Mouse (Mus musculus) olfactory bulb, adult 2 months (tissue): ENCODE results near the gene Tfr2. TPM values are rescaled to one million over a fixed set of nuclear protein-coding genes. Genes with fewer than 3 reads are reported as not detected.

Source experiments
- H3K27ac ChIP-seq: fragments of 200-500 bp; 2 replicates; pipeline ENCODE4 v1.5.1; 2012; ENCODE audit warnings: low read depth, low read length; ENCODE audit not compliant: insufficient read depth
- H3K4me1 ChIP-seq: fragments of 200-500 bp; 2 replicates; pipeline ENCODE4 v1.6.1; 2012; ENCODE audit warnings: low read length; ENCODE audit not compliant: control insufficient read depth, insufficient read depth
- H3K4me3 ChIP-seq: fragments of 200-500 bp; 2 replicates; pipeline ENCODE4 v1.5.1; 2012; ENCODE audit warnings: mild to moderate bottlenecking, low read depth, low read length, moderate library complexity; ENCODE audit not compliant: insufficient read depth
- CTCF ChIP-seq: fragments of 200-500 bp; IDR thresholded peaks from 2 replicates; pipeline ENCODE4 v1.5.1; 2012; ENCODE audit warnings: low read depth, mild to moderate bottlenecking, low read length, moderate library complexity; ENCODE audit not compliant: insufficient read depth
- POLR2A ChIP-seq: fragments of 200-500 bp; IDR thresholded peaks from 2 replicates; pipeline ENCODE4 v1.6.1; 2012; ENCODE audit warnings: mild to moderate bottlenecking, low read depth, low read length, moderate library complexity; ENCODE audit not compliant: insufficient read depth
- WGBS: fragments of 180-500 bp; shearing (Covaris S2); methylation state at CpG from one replicate; pipeline ENCODE4 v1.1.7; 2018; 5-methylcytosine and 5-hydroxymethylcytosine counted together
- polyA plus RNA-seq: library from polyadenylated mRNA; stranded (reverse); fragments of >200 nt; gene quantifications from 2 replicates; pipeline ENCODE4 v1.2.4, GENCODE M21; 2012; ENCODE audit warnings: low replicate concordance; ENCODE audit not compliant: missing spikeins, insufficient read depth, insufficient read length

Gene Tfr2
- polyA plus RNA-seq, 1 experiment, result not detected

GRCm38 (mm10) chr5:137570691-137571586 lies 1.3 kb downstream of the Tfr2 start:
- no peak for TF ChIP-seq CTCF
- no peak for TF ChIP-seq POLR2A
- no peak overlapping the region for H3K27ac ChIP-seq
- 82% methylated on average over 17 of the region's 17 CpGs for WGBS
- no peak overlapping the region for H3K4me3 ChIP-seq
- H3K4me1 ChIP-seq, result peaks cover 7% of the 10 kb centered on the region; the same call in 1 of the 2 replicates

DNA sequence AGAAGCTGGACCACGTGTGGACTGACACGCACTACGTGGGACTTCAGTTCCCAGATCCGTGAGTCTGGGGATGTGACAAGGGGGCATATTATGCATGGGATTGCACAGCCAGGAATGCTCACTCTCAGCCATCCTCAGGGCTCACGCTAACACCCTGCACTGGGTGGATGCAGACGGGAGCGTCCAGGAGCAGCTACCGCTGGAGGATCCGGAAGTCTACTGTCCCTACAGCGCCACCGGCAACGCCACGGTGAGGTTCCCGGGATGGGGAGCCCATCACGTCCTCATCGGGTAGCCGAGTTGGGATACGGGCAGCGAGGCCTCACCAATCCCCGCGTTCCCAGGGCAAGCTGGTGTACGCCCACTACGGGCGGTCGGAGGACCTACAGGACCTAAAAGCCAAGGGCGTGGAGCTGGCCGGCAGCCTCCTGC lies 4.8 kb downstream of the Tfr2 start:
- peak overlapping the region; percentile 30 for H3K4me3 ChIP-seq
- H3K27ac ChIP-seq, result no peak overlapping the region
- peaks cover 7% of the 10 kb centered on the region; the same call in 1 of the 2 replicates for H3K4me1 ChIP-seq
- WGBS, result 9% methylated on average over 27 of the region's 27 CpGs
- TF ChIP-seq POLR2A, result no peak
- TF ChIP-seq CTCF, result no peak

GRCm38 (mm10) chr5:137580246-137580645 lies 10.6 kb downstream of the Tfr2 start:
- 89% methylated on average over 6 of the region's 6 CpGs for WGBS
- Histone ChIP-seq H3K27ac (no peak overlapping the region), H3K4me3 (no peak overlapping the region), H3K4me1 (peaks cover 11% of the 10 kb centered on the region)
- TF ChIP-seq POLR2A (no peak), CTCF (no peak)

GRCm38 (mm10) chr5:137582702-137583101 lies 13.1 kb downstream of the Tfr2 start:
- H3K4me1 ChIP-seq, result peaks cover 11% of the 10 kb centered on the region
- peak overlapping the region; percentile 42; the same call in 1 of the 2 replicates for H3K4me3 ChIP-seq
- no peak for TF ChIP-seq CTCF
- TF ChIP-seq POLR2A, result no peak
- 59% methylated on average over 8 of the region's 8 CpGs for WGBS
- no peak overlapping the region for H3K27ac ChIP-seq

DNA sequence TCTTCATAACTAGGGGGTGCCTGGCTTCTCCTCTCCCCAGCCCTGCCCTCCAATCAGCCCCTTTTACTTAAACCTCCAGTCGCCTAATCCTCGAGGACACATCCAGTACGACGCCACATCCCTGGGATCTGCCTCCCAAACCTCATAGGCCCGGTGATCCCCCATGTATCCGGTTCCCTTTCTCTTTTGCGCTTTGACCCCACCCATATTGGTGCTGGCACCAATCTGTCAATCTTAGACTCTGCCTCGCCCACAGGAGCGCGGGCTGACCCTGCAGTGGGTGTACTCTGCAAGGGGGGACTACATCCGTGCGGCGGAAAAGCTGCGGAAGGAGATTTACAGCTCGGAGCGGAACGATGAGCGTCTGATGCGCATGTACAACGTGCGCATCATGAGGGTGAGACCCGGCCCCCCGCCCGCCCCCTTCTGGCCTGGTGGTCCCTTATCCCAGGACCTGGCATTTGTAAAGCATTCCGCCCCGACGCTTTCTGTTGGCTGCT lies 14.1 kb downstream of the Tfr2 start:
- WGBS, result 16% methylated on average over 27 of the region's 27 CpGs
- TF ChIP-seq POLR2A (peak; percentile 27; the same call in 1 of the 2 replicates), CTCF (no peak)
- Histone ChIP-seq H3K4me1 (peaks cover 11% of the 10 kb centered on the region), H3K27ac (peak overlapping the region; percentile 48), H3K4me3 (peak overlapping the region; percentile 42)

DNA sequence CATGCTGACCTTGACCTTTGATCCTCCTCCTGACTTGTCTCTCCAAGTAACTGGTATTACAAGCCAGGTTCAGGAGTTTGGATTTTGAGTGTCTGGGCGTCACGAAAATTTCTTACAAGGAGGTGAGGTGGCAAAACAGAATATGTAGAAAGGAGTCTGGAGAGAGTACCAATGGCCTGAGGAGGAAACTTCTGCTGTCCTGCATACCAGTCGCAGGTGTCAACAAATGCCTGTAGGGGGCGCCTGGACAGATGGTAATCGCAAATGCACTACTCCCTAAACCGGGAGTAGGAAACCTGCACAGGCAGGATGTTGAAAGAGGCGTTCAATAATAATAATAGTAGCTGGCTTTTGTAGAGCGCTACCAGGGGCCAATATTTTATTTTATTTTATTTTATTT lies 15.3 kb downstream of the Tfr2 start:
- Histone ChIP-seq H3K4me1 (peaks cover 11% of the 10 kb centered on the region), H3K27ac (no peak overlapping the region), H3K4me3 (no peak overlapping the region)
- WGBS, result 32% methylated on average over 8 of the region's 8 CpGs
- no peak for TF ChIP-seq CTCF
- no peak for TF ChIP-seq POLR2A

GRCm38 (mm10) chr5:137590507-137590906 lies 20.9 kb downstream of the Tfr2 start:
- WGBS, result 78% methylated on average over 5 of the region's 5 CpGs
- no peak for TF ChIP-seq CTCF
- TF ChIP-seq POLR2A, result no peak
- H3K4me3 ChIP-seq, result no peak overlapping the region

DNA sequence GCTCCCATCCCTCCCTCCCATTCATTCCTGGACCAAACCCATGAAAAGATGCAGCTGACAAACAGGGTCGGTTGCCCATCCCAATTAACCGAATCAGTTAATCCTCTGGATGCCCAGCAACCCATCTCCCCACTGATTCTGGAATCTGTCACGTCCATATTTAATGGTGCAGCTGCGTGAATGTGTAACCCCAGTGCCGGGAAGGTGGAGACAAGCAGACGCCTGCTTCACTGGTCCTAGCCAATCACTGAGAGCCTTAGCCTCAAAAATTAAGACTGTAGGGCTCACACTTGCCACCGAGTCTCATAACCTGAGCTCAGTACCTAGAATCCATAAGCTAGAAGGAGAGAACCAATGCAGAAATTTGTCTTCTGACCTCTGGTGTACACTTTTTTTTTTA lies 26.3 kb downstream of the Tfr2 start:
- Histone ChIP-seq H3K27ac (no peak overlapping the region), H3K4me3 (no peak overlapping the region), H3K4me1 (peaks cover 9% of the 10 kb centered on the region)
- no peak for TF ChIP-seq POLR2A
- TF ChIP-seq CTCF, result no peak
- 71% methylated on average over 7 of the region's 7 CpGs for WGBS

More at GRCm38 (mm10) chr5:137590507-137590906, 20.9 kb downstream of the Tfr2 start:
- Histone ChIP-seq H3K4me1 (no peaks in the 10 kb centered on the region), H3K27ac (no peak overlapping the region)

DNA sequence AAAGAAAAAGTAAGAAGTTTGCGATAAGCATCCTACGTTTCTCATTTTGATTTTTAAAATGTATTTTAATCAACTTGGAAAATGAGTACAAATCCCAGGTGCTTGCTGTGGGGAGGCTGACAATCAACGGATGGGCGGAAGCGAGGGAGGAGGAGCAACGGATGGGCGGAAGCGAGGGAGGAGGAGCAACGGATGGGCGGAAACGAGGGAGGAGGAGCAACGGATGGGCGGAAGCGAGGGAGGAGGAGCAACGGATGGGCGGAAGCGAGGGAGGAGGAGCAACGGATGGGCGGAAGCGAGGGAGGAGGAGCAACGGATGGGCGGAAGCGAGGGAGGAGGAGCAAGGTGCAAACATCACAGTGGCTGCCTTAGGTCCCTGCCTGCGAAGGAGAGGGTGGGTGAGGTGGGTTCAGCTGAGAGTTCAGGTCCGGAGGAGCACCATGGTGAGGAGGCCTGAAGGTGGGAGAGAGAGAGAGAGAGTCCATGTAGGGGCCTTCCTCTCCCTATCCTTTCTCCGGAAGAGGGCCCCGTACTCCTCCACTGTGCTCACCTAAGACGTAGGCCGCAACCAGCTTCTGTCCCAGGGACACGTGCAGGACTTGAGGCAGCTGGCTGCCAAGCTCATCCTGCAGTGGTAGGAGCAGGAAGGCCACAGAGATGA lies 27.1 kb downstream of the Tfr2 start:
- no peak for TF ChIP-seq POLR2A
- TF ChIP-seq CTCF, result no peak
- H3K4me3 ChIP-seq, result no peak overlapping the region
- H3K27ac ChIP-seq, result no peak overlapping the region
- WGBS, result 47% methylated on average over 30 of the region's 30 CpGs
- peaks cover 9% of the 10 kb centered on the region for H3K4me1 ChIP-seq
